Mouse (Mus musculus) CH12.LX (cell line): ENCODE data around the gene Dgcr8. TPM values are rescaled to one million over a fixed set of nuclear protein-coding genes. Genes with fewer than 3 reads are reported as not detected.

Source experiments
- DNase-seq: peaks from one replicate; pipeline ENCODE4 v3.0.0-alpha.2; 2013; ENCODE audit errors: extremely low read depth
- H3K27ac ChIP-seq: 2 replicates; pipeline ENCODE4 v1.5.1; 2012; ENCODE audit warnings: low read depth, mild to moderate bottlenecking, control low read depth, moderate library complexity; ENCODE audit not compliant: insufficient read depth
- H3K27me3 ChIP-seq: replicated peaks from 2 replicates; pipeline ENCODE3; 2012; ENCODE audit warnings: inconsistent platforms
- H3K36me3 ChIP-seq, 2 experiments: replicated peaks in 1 of 2; 2 replicates each; pipeline versions ENCODE3 to v1.6.1; 2012; ENCODE audit warnings: inconsistent platforms in 1 of 2, low read length in 1 of 2, mild to moderate bottlenecking in 1 of 2, mixed read lengths in 1 of 2, moderate library complexity in 1 of 2; ENCODE audit not compliant: control insufficient read depth in 1 of 2, insufficient read depth in 1 of 2
- H3K4me1 ChIP-seq, 2 experiments: 2 replicates each; pipeline ENCODE4 v1.6.1; 2012; ENCODE audit warnings: inconsistent platforms in 1 of 2, moderate library complexity in 1 of 2; ENCODE audit not compliant: insufficient read depth in 2 of 2, control insufficient read depth in 1 of 2
- H3K4me2 ChIP-seq: 2 replicates; pipeline ENCODE4 v1.6.1; 2012; ENCODE audit warnings: low read depth, mild to moderate bottlenecking, control low read depth; ENCODE audit not compliant: poor library complexity, insufficient read depth, severe bottlenecking
- H3K4me3 ChIP-seq, 3 experiments: fragments of 150-350 bp in 1 of 3; sonication (generic) in 1 of 3; replicated peaks in 1 of 3; 2 replicates each; pipeline versions ENCODE3 to v1.5.1; 2011 to 2012; ENCODE audit warnings: low read depth in 2 of 3, low read length in 2 of 3, mild to moderate bottlenecking in 2 of 3, moderate library complexity in 2 of 3, control low read depth in 1 of 3, improper control_type of control experiment in 1 of 3, inconsistent platforms in 1 of 3, mixed read lengths in 1 of 3; ENCODE audit not compliant: poor library complexity in 1 of 3
- H3K79me2 ChIP-seq: replicated peaks from 2 replicates; pipeline ENCODE4 v1.6.1; 2012; ENCODE audit warnings: mild to moderate bottlenecking, moderate library complexity; ENCODE audit not compliant: control insufficient read depth, poor library complexity, insufficient read depth, severe bottlenecking; ENCODE audit errors: extremely low read depth
- H3K9ac ChIP-seq: 2 replicates; pipeline ENCODE4 v1.6.1; 2012; ENCODE audit warnings: low read depth, mild to moderate bottlenecking, control low read depth, moderate library complexity; ENCODE audit not compliant: insufficient read depth
- H3K9me3 ChIP-seq: replicated peaks from 2 replicates; pipeline ENCODE3; 2012; ENCODE audit warnings: low read length, inconsistent platforms, mixed read lengths
- BHLHE40 ChIP-seq: IDR thresholded peaks from 2 replicates; pipeline ENCODE4 v1.6.1; 2011; ENCODE audit warnings: mild to moderate bottlenecking, low read depth, low read length, improper control_type of control experiment
- CHD1 ChIP-seq: IDR thresholded peaks from 2 replicates; pipeline ENCODE4 v1.6.1; 2012; ENCODE audit warnings: low read depth, low read length, improper control_type of control experiment, inconsistent platforms
- CHD2 ChIP-seq: IDR thresholded peaks from 2 replicates; pipeline ENCODE4 v1.6.1; 2011; ENCODE audit warnings: low read length, improper control_type of control experiment
- CTCF ChIP-seq, 2 experiments: IDR thresholded peaks in 1 of 2; conservative IDR thresholded peaks in 1 of 2; 2 replicates each; pipeline ENCODE4 v1.5.1; 2011 to 2012; ENCODE audit warnings: low read depth in 2 of 2, low read length in 2 of 2, improper control_type of control experiment in 1 of 2, inconsistent platforms in 1 of 2, mild to moderate bottlenecking in 1 of 2, moderate library complexity in 1 of 2
- E2F4 ChIP-seq: IDR thresholded peaks from 2 replicates; pipeline ENCODE4 v1.6.1; 2011; ENCODE audit warnings: low read depth, low read length, improper control_type of control experiment; ENCODE audit not compliant: insufficient replicate concordance
- ELF1 ChIP-seq: IDR thresholded peaks from 2 replicates; pipeline ENCODE4 v1.6.1; 2014; ENCODE audit warnings: low read depth, mild to moderate bottlenecking, inconsistent platforms, low read length, improper control_type of control experiment
- ETS1 ChIP-seq: conservative IDR thresholded peaks from 2 replicates; pipeline ENCODE4 v1.6.1; 2012; ENCODE audit warnings: low read depth, mild to moderate bottlenecking, inconsistent platforms, low read length, improper control_type of control experiment, moderate library complexity
- GABPA ChIP-seq: IDR thresholded peaks from 2 replicates; pipeline ENCODE4 v1.6.1; 2012; ENCODE audit warnings: low read depth, low read length, improper control_type of control experiment, inconsistent platforms; ENCODE audit not compliant: insufficient replicate concordance
- HCFC1 ChIP-seq: IDR thresholded peaks from 2 replicates; pipeline ENCODE4 v1.6.1; 2012; ENCODE audit warnings: low read depth, mild to moderate bottlenecking, inconsistent platforms, low read length, improper control_type of control experiment
- IRF4 ChIP-seq: IDR thresholded peaks from 2 replicates; pipeline ENCODE4 v1.6.1; 2014; ENCODE audit warnings: low read depth, mild to moderate bottlenecking, inconsistent platforms, low read length, improper control_type of control experiment
- JUN ChIP-seq: IDR thresholded peaks from 2 replicates; pipeline ENCODE4 v1.6.1; 2011; ENCODE audit warnings: low read depth, mild to moderate bottlenecking, low read length, improper control_type of control experiment, moderate library complexity; ENCODE audit not compliant: insufficient read depth
- JUND ChIP-seq: conservative IDR thresholded peaks from 2 replicates; pipeline ENCODE4 v1.6.1; 2011; ENCODE audit warnings: low read depth, low read length, improper control_type of control experiment
- KAT2A ChIP-seq: IDR thresholded peaks from 2 replicates; pipeline ENCODE4 v1.6.1; 2012; ENCODE audit warnings: low read length, improper control_type of control experiment, inconsistent platforms; ENCODE audit not compliant: insufficient replicate concordance
- MAFK ChIP-seq: IDR thresholded peaks from 2 replicates; pipeline ENCODE4 v1.6.1; 2011; ENCODE audit warnings: low read length, improper control_type of control experiment; ENCODE audit not compliant: insufficient replicate concordance
- MAX ChIP-seq: IDR thresholded peaks from 2 replicates; pipeline ENCODE4 v1.6.1; 2011; ENCODE audit warnings: low read length, improper control_type of control experiment
- NELFE ChIP-seq: IDR thresholded peaks from 2 replicates; pipeline ENCODE4 v1.6.1; 2011; ENCODE audit warnings: low read depth, low read length, improper control_type of control experiment
- NRF1 ChIP-seq: IDR thresholded peaks from 2 replicates; pipeline ENCODE4 v1.6.1; 2014; ENCODE audit warnings: low read depth, mild to moderate bottlenecking, inconsistent platforms, low read length, improper control_type of control experiment, moderate library complexity
- POLR2A ChIP-seq: IDR thresholded peaks from 2 replicates; pipeline ENCODE4 v1.6.1; 2011; ENCODE audit warnings: low read depth, mild to moderate bottlenecking, improper control_type of control experiment, low read length
- POLR2AphosphoS2 ChIP-seq: IDR thresholded peaks from 2 replicates; pipeline ENCODE4 v1.6.1; 2011; ENCODE audit warnings: low read depth, low read length, improper control_type of control experiment
- RAD21 ChIP-seq: IDR thresholded peaks from 2 replicates; pipeline ENCODE4 v1.6.1; 2011; ENCODE audit warnings: low read depth, mild to moderate bottlenecking, low read length, improper control_type of control experiment, moderate library complexity
- RCOR1 ChIP-seq: conservative IDR thresholded peaks from 2 replicates; pipeline ENCODE4 v1.6.1; 2012; ENCODE audit warnings: low read depth, mild to moderate bottlenecking, inconsistent platforms, low read length, improper control_type of control experiment
- SIN3A ChIP-seq: IDR thresholded peaks from 2 replicates; pipeline ENCODE4 v1.6.1; 2012; ENCODE audit warnings: low read length, improper control_type of control experiment, inconsistent platforms
- SMC3 ChIP-seq: IDR thresholded peaks from 2 replicates; pipeline ENCODE4 v1.6.1; 2011; ENCODE audit warnings: low read depth, low read length, improper control_type of control experiment
- TBP ChIP-seq: conservative IDR thresholded peaks from 2 replicates; pipeline ENCODE4 v1.6.1; 2011; ENCODE audit warnings: low read depth, low read length, improper control_type of control experiment
- TCF12 ChIP-seq: IDR thresholded peaks from 2 replicates; pipeline ENCODE4 v1.6.1; 2014; ENCODE audit warnings: low read depth, mild to moderate bottlenecking, inconsistent platforms, low read length, improper control_type of control experiment
- UBTF ChIP-seq: IDR thresholded peaks from 2 replicates; pipeline ENCODE4 v1.6.1; 2012; ENCODE audit warnings: low read depth, mild to moderate bottlenecking, inconsistent platforms, low read length, improper control_type of control experiment, moderate library complexity
- USF1 ChIP-seq: IDR thresholded peaks from 2 replicates; pipeline ENCODE4 v1.6.1; 2014; ENCODE audit warnings: low read depth, mild to moderate bottlenecking, inconsistent platforms, low read length, improper control_type of control experiment
- USF2 ChIP-seq: conservative IDR thresholded peaks from 2 replicates; pipeline ENCODE4 v1.6.1; 2011; ENCODE audit warnings: low read depth, low read length, improper control_type of control experiment
- ZC3H11A ChIP-seq: IDR thresholded peaks from 2 replicates; pipeline ENCODE4 v1.6.1; 2012; ENCODE audit warnings: low read depth, mild to moderate bottlenecking, inconsistent platforms, low read length, improper control_type of control experiment
- ZKSCAN1 ChIP-seq: IDR thresholded peaks from 2 replicates; pipeline ENCODE4 v1.6.1; 2012; ENCODE audit warnings: low read depth, inconsistent platforms, low read length, improper control_type of control experiment, borderline replicate concordance
- ZMIZ1 ChIP-seq: IDR thresholded peaks from 2 replicates; pipeline ENCODE4 v1.6.1; 2012; ENCODE audit warnings: low read depth, mild to moderate bottlenecking, inconsistent platforms, low read length, improper control_type of control experiment
- ZNF384 ChIP-seq: IDR thresholded peaks from 2 replicates; pipeline ENCODE4 v1.6.1; 2012; ENCODE audit warnings: low read depth, low read length, improper control_type of control experiment, inconsistent platforms
- dilution Hi-C: fragments of 300-500 bp; cut with MboI; formaldehyde crosslinking; loops from 2 replicates; pipeline ENCODE4 v1.14.3; 2020; ENCODE audit warnings: low sequenced_read_pairs; ENCODE audit not compliant: extremely low pct_unique_long_range_greater_than_20kb, extremely low pct_ligation_motif_present
- in situ Hi-C: fragments of 300-500 bp; cut with MboI; formaldehyde crosslinking; loops from 3 replicates; pipeline ENCODE4 v1.14.3; 2019; ENCODE audit warnings: low sequenced_read_pairs, low pct_ligation_motif_present, low pct_unique_long_range_greater_than_20kb, mixed read lengths
- polyA plus RNA-seq: library from polyadenylated mRNA; unstranded; fragments of >175 nt; gene quantifications from 2 replicates; pipeline ENCODE4 v1.2.1, GENCODE M21; 2012; ENCODE audit warnings: low read depth; ENCODE audit not compliant: insufficient read length
- total RNA-seq, 2 experiments: library from RNA; depleted of rRNA; stranded (reverse); fragments of 300-350 nt in 1 of 2; fragments of >200 nt in 1 of 2; gene quantifications; 2 replicates each; pipeline ENCODE4 v1.2.3; 2012 to 2014

Dgcr8 gene
- total and polyA plus RNA-seq, 3 experiments: 29.1 to 39.9 (median 31.8) TPM

- H3K4me1 ChIP-seq: peaks cover 42 to 57% of the 10 kb centered on the region in 2 experiments
- no peak overlapping the region for H3K4me2 ChIP-seq
- in situ Hi-C loops (no loop called here), dilution Hi-C loops (no loop called here)
- H3K27me3 ChIP-seq: no peaks in the 10 kb centered on the region
- peaks cover 43 to 52% of the 10 kb centered on the region in 2 experiments for H3K36me3 ChIP-seq
- H3K27ac ChIP-seq: no peak overlapping the region
- DNase-seq: no peak
- no peak for TF ChIP-seq USF2
- TF ChIP-seq ZNF384: no peak
- TF ChIP-seq POLR2A: no peak
- TF ChIP-seq ETS1: no peak
- no peak for TF ChIP-seq SMC3
- TF ChIP-seq SIN3A: no peak
- no peak for TF ChIP-seq ZMIZ1
- no peak for TF ChIP-seq MAFK
- no peak for TF ChIP-seq CTCF (conservative IDR thresholded peaks at IDR 0.05 in 1 of 2, IDR thresholded peaks at IDR 0.05 in 1 of 2; ENCODE audit: low read depth in 2 of 2, low read length in 2 of 2)
- no peak for TF ChIP-seq TBP
- TF ChIP-seq MAX: no peak
- TF ChIP-seq GABPA: no peak
- TF ChIP-seq ELF1: no peak
- TF ChIP-seq CHD1: no peak
- TF ChIP-seq USF1: no peak
- no peak for TF ChIP-seq JUND
- TF ChIP-seq IRF4: no peak
- no peaks in the 10 kb centered on the region for H3K79me2 ChIP-seq
- no peak overlapping the region for H3K4me3 ChIP-seq
- no peaks in the 10 kb centered on the region for H3K9me3 ChIP-seq
- H3K9ac ChIP-seq: no peak overlapping the region
Observed at GRCm38 (mm10) chr16:18222188-18222587, 66.9 kb downstream of the Dgcr8 start.

DNA sequence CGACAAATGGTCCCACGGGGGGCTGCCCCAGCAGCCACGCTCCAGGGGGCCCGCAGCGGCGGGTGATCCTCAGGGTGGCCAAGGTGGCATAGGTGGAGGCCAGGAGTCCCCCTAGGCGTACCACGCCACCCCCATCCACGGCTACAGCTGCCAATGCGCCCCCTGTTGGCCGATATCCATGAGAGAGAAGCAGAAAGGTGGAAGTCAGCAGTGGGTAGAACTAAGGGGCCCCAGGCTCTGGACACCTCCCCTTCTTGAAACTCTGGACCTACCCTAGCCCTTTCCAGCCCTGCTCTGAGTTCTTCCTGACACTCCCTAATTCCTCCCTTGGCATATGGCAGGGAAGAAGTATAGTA lies 67.5 kb downstream of the Dgcr8 start:
- no peaks in the 10 kb centered on the region for H3K79me2 ChIP-seq
- peak overlapping the region; percentile 88; the same call in 1 of the 2 replicates for H3K4me2 ChIP-seq
- H3K4me1 ChIP-seq: peaks cover 42 to 59% of the 10 kb centered on the region in 2 experiments
- DNase-seq: peak; percentile 75
- no peaks in the 10 kb centered on the region for H3K9me3 ChIP-seq
- peaks cover 36 to 46% of the 10 kb centered on the region in 2 experiments for H3K36me3 ChIP-seq
- no peaks in the 10 kb centered on the region for H3K27me3 ChIP-seq
- in situ Hi-C loops (no loop called here), dilution Hi-C loops (no loop called here)
- H3K4me3 ChIP-seq: peak overlapping the region in 1 of 3 experiments; percentile 3
- peak overlapping the region; percentile 68 for H3K27ac ChIP-seq
- no peak overlapping the region for H3K9ac ChIP-seq
- TF ChIP-seq E2F4 (no peak), ETS1 (no peak), SMC3 (peak; percentile 42), ZC3H11A (no peak), MAX (no peak), JUN (no peak), KAT2A (no peak), CHD1 (no peak), HCFC1 (no peak), USF1 (no peak), BHLHE40 (0 out of 2 replicates have a peak, but pooled peaks have one; percentile 1), USF2 (no peak), ZNF384 (no peak), UBTF (no peak), RAD21 (peak; percentile 16), ZMIZ1 (no peak), NRF1 (no peak), RCOR1 (no peak), CHD2 (peak; percentile 42; the same call in 1 of the 2 replicates), MAFK (no peak), NELFE (no peak), TCF12 (0 out of 2 replicates have a peak, but pooled peaks have one; percentile 34), JUND (no peak), ELF1 (0 out of 2 replicates have a peak, but pooled peaks have one; percentile 20), POLR2AphosphoS2 (no peak), SIN3A (no peak), ZKSCAN1 (no peak), POLR2A (no peak)
